33 mouse cellular contexts compared by ENCODE assay signal in genomic region chr10:71464417-71464816, GRCm38 (mm10).
"Had no signal": no experiment of that assay in that cellular context is flagged by ENCODE, and none has a peak within 500 bp of the region (broad histone marks: within the 10 kb centered on the region; RNA-seq: fewer than 3 reads in every experiment).

No protein-coding gene starts in this region.

- H3K4me2 ChIP-seq: limb, embryonic 12.5 days; limb, embryonic 13.5 days; limb, embryonic 15.5 days; liver, embryonic 11.5 days; liver, embryonic 12.5 days; liver, embryonic 13.5 days; liver, embryonic 15.5 days; lung, embryonic 14.5 days; lung, embryonic 15.5 days; midbrain, embryonic 11.5 days; midbrain, embryonic 12.5 days; midbrain, embryonic 13.5 days; midbrain, embryonic 15.5 days; neural tube, embryonic 12.5 days; neural tube, embryonic 13.5 days had no signal

- DNase-seq: left cerebral cortex, postnatal 4 days; liver; liver, embryonic 13.5 days; liver, postnatal 0 days; lung, adult 18-20 months; lung, adult 2 months; lung, embryonic 14.5 days; lung, postnatal 10 days; lung, postnatal 14 days; lung, postnatal 36 days; lung, postnatal 4 days; midbrain, embryonic 14.5 days had no signal

- ATAC-seq: liver, embryonic 12.5 days; liver, postnatal 0 days; lung, postnatal 0 days; midbrain, embryonic 13.5 days; midbrain, embryonic 15.5 days; midbrain, embryonic 16.5 days had no signal

- H3K9ac ChIP-seq: limb, embryonic 12.5 days; limb, embryonic 13.5 days; limb, embryonic 15.5 days; liver, embryonic 12.5 days; liver, embryonic 13.5 days; liver, embryonic 14.5 days; liver, embryonic 15.5 days; liver, postnatal 0 days; lung, embryonic 14.5 days; lung, embryonic 15.5 days; midbrain, embryonic 12.5 days; midbrain, embryonic 13.5 days; midbrain, embryonic 15.5 days; neural tube, embryonic 12.5 days; neural tube, embryonic 13.5 days had no signal

- H3K27ac ChIP-seq: limb, embryonic 10.5 days; limb, embryonic 12.5 days; limb, embryonic 13.5 days; limb, embryonic 15.5 days; liver, embryonic 12.5 days; liver, embryonic 13.5 days; liver, embryonic 14.5 days; liver, embryonic 15.5 days; lung, embryonic 15.5 days; macrophage; midbrain, embryonic 10.5 days; midbrain, embryonic 12.5 days; midbrain, embryonic 13.5 days; midbrain, embryonic 15.5 days; neural tube, embryonic 12.5 days; neural tube, embryonic 13.5 days had no signal

- H3K27me3 ChIP-seq: limb, embryonic 12.5 days; limb, embryonic 13.5 days; limb, embryonic 15.5 days; liver, embryonic 12.5 days; liver, embryonic 13.5 days; liver, embryonic 15.5 days; lung, embryonic 15.5 days; megakaryocyte, embryonic 14.5 days; midbrain, embryonic 12.5 days; midbrain, embryonic 13.5 days; midbrain, embryonic 15.5 days; neural tube, embryonic 12.5 days; neural tube, embryonic 13.5 days had no signal

- H3K36me3 ChIP-seq: limb, embryonic 10.5 days; limb, embryonic 12.5 days; limb, embryonic 13.5 days; limb, embryonic 15.5 days; liver, embryonic 12.5 days; liver, embryonic 13.5 days; liver, embryonic 15.5 days; lung, embryonic 15.5 days; midbrain, embryonic 10.5 days; midbrain, embryonic 12.5 days; midbrain, embryonic 13.5 days; midbrain, embryonic 15.5 days; neural tube, embryonic 12.5 days; neural tube, embryonic 13.5 days had no signal

- H3K9me3 ChIP-seq: limb, embryonic 10.5 days; limb, embryonic 12.5 days; limb, embryonic 13.5 days; limb, embryonic 15.5 days; liver, embryonic 12.5 days; liver, embryonic 13.5 days; liver, embryonic 15.5 days; lung, embryonic 15.5 days; midbrain, embryonic 10.5 days; midbrain, embryonic 12.5 days; midbrain, embryonic 13.5 days; midbrain, embryonic 15.5 days; neural tube, embryonic 12.5 days; neural tube, embryonic 13.5 days had no signal

- H3K4me3 ChIP-seq: limb, embryonic 10.5 days; limb, embryonic 12.5 days; limb, embryonic 13.5 days; limb, embryonic 15.5 days; liver, embryonic 12.5 days; liver, embryonic 13.5 days; liver, embryonic 15.5 days; lung, embryonic 15.5 days; megakaryocyte, embryonic 14.5 days; midbrain, embryonic 10.5 days; midbrain, embryonic 12.5 days; midbrain, embryonic 13.5 days; midbrain, embryonic 15.5 days; myocyte; neural tube, embryonic 12.5 days; neural tube, embryonic 13.5 days had no signal

- H3K4me1 ChIP-seq: limb, embryonic 10.5 days; limb, embryonic 12.5 days; limb, embryonic 13.5 days; limb, embryonic 15.5 days; liver, embryonic 12.5 days; liver, embryonic 13.5 days; liver, embryonic 15.5 days; lung, embryonic 15.5 days; megakaryocyte, embryonic 14.5 days; midbrain, embryonic 10.5 days; midbrain, embryonic 12.5 days; midbrain, embryonic 13.5 days; neural tube, embryonic 12.5 days; neural tube, embryonic 13.5 days had no signal
